Mouse (Mus musculus) spleen, adult 2 months (tissue): ENCODE measurements at regions not wholly inside any gene's neighbourhood (a gene's known extent, or its start where the extent isn't known, plus 50 kb on each side); places are given as distances from the start of the nearest gene placed in this dataset.

Source experiments
- CTCF ChIP-seq: fragments of 200-500 bp; IDR thresholded peaks from 2 replicates; pipeline ENCODE4 v1.5.1; 2011; ENCODE audit warnings: mild to moderate bottlenecking, inconsistent platforms; ENCODE audit not compliant: insufficient read depth, insufficient read length, insufficient replicate concordance; ENCODE audit errors: extremely low read depth
- POLR2A ChIP-seq: fragments of 200-500 bp; IDR thresholded peaks from 2 replicates; pipeline ENCODE4 v1.6.1; 2011; ENCODE audit warnings: low read depth, low read length, inconsistent platforms

DNA sequence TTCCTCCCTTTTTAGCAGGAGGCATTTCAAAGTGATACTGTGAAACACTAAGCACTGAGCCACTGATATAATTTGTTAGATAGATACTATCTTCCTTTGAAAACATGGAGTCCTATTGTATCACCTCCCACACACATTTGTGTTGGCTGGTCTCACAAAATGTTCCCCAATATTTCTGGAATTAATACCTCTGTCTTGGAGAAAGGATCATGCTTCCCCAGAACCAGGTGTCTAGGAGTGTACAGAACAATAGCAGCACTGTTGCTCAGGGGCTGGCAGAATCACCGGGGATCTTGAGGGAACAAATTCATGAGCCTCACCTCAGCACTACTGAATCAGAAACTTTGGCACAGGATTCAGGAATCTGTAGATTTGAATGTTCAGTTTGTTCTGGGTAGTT, 277.5 kb downstream of the Aldoart1 start:
- TF ChIP-seq CTCF (no peak), POLR2A (no peak)
